Mouse (Mus musculus): Measurements from ENCODE around the gene Naip1. TPM values are rescaled to one million over a fixed set of nuclear protein-coding genes. Genes with fewer than 3 reads are reported as not detected.

Naip1 gene
- polyA plus RNA-seq (2015; fragmentation: Nextera tagmentation; extraction: Ambion mirVana), result 0.05 TPM in 1 of 2 replicates, not detected in the other

GRCm38 (mm10) chr13:100452415-100453127, at the start of gene Naip1:
Gene Naip1, minus strand, starts transcription at chr13:100452869.

GRCm38 (mm10) chr13:100492061-100492787, 39.6 kb upstream of the Naip1 start, which contains the start of gene Gtf2h2:
Gene Gtf2h2, minus strand, starts transcription at chr13:100492579.

Other genes starting within 250 kb of the Naip1 start
- 0.28 TPM in 2 replicates for gene Naip5, start 206.5 kb downstream of the Naip1 start, polyA plus RNA-seq (2015; fragmentation: Nextera tagmentation; extraction: Ambion mirVana)
- 0.13 and 0.14 TPM in 2 replicates for gene Naip6, start 135.2 kb downstream of the Naip1 start, polyA plus RNA-seq (2015; fragmentation: Nextera tagmentation; extraction: Ambion mirVana)
- 61.4 and 62.5 TPM in 2 replicates for gene Gtf2h2, start 39.7 kb upstream of the Naip1 start, polyA plus RNA-seq (2015; fragmentation: Nextera tagmentation; extraction: Ambion mirVana)
- 9.9 and 11.7 TPM in 2 replicates for gene Ocln, start 99.8 kb upstream of the Naip1 start, polyA plus RNA-seq (2015; fragmentation: Nextera tagmentation; extraction: Ambion mirVana)
- gene Marveld2, start 164.1 kb upstream of the Naip1 start, polyA plus RNA-seq (2015; fragmentation: Nextera tagmentation; extraction: Ambion mirVana), result 2.5 and 2.7 TPM in 2 replicates
- gene Ak6, start 198.1 kb upstream of the Naip1 start, polyA plus RNA-seq (2015; fragmentation: Nextera tagmentation; extraction: Ambion mirVana), result 278 and 282 TPM in 2 replicates
- gene Rad17, start 198.2 kb upstream of the Naip1 start, polyA plus RNA-seq (2015; fragmentation: Nextera tagmentation; extraction: Ambion mirVana), result 12.8 and 14.2 TPM in 2 replicates
- 34.7 and 40.9 TPM in 2 replicates for gene Taf9, start 198.7 kb upstream of the Naip1 start, polyA plus RNA-seq (2015; fragmentation: Nextera tagmentation; extraction: Ambion mirVana)
- gene Ccdc125, start 216.8 kb upstream of the Naip1 start, polyA plus RNA-seq (2015; fragmentation: Nextera tagmentation; extraction: Ambion mirVana), result 1.1 and 1.5 TPM in 2 replicates